Mouse (Mus musculus) brain, embryonic 14.5 days (tissue): Measurements from ENCODE around the gene Gm17349.

Experiments used
- CTCF ChIP-seq: fragments of 200-500 bp; IDR thresholded peaks from 2 replicates; pipeline ENCODE4 v1.5.1; 2012; ENCODE audit warnings: inconsistent platforms, mild to moderate bottlenecking, moderate library complexity, borderline replicate concordance; ENCODE audit not compliant: insufficient read depth, insufficient read length; ENCODE audit errors: extremely low read depth
- POLR2A ChIP-seq: fragments of 200-500 bp; IDR thresholded peaks from 2 replicates; pipeline ENCODE4 v1.6.1; 2012; ENCODE audit warnings: mild to moderate bottlenecking, inconsistent platforms, borderline replicate concordance; ENCODE audit not compliant: poor library complexity, insufficient read depth, insufficient read length, severe bottlenecking; ENCODE audit errors: extremely low read depth

GRCm38 (mm10) chr15:99690924-99691323, 14.4 kb downstream of the Gm17349 start:
- TF ChIP-seq POLR2A (no peak), CTCF (no peak)
